Mouse (Mus musculus) lung, embryonic 14.5 days (tissue): ENCODE measurements at regions not wholly inside any gene's neighbourhood (a gene's known extent, or its start where the extent isn't known, plus 50 kb on each side); places are given as distances from the start of the nearest gene placed in this dataset.

Experiments used
- ATAC-seq: fragments of 200-750 bp; cut with Nextera tagmentation; 2 replicates; pipeline ENCODE4 v1.8.0; 2017; ENCODE audit warnings: mild to moderate bottlenecking, moderate TSS enrichment, moderate library complexity; ENCODE audit not compliant: insufficient read depth
- DNase-seq: peaks from one replicate; pipeline ENCODE4 v3.0.0-alpha.2; 2015
- H3K27ac ChIP-seq: fragments of 300-500 bp; sonication (generic); 2 replicates; pipeline ENCODE4 v1.5.1; 2014; ENCODE audit warnings: low read depth, mild to moderate bottlenecking, moderate library complexity
- H3K27me3 ChIP-seq: fragments of 300-500 bp; sonication (generic); 2 replicates; pipeline ENCODE4 v1.6.1; 2014; ENCODE audit warnings: low read length, control low read depth; ENCODE audit not compliant: insufficient read depth
- H3K36me3 ChIP-seq: fragments of 300-500 bp; sonication (generic); 2 replicates; pipeline ENCODE4 v1.6.1; 2014; ENCODE audit warnings: control low read depth; ENCODE audit not compliant: insufficient read depth
- H3K4me1 ChIP-seq: fragments of 300-500 bp; sonication (generic); 2 replicates; pipeline ENCODE4 v1.6.1; 2014; ENCODE audit warnings: antibody characterized with exemption, control low read depth; ENCODE audit not compliant: insufficient read depth
- H3K4me2 ChIP-seq: fragments of 300-500 bp; sonication (generic); 2 replicates; pipeline ENCODE4 v1.6.1; 2014; ENCODE audit warnings: mild to moderate bottlenecking
- H3K4me3 ChIP-seq: fragments of 300-500 bp; sonication (generic); 2 replicates; pipeline ENCODE4 v1.5.1; 2014; ENCODE audit warnings: low read depth, low read length
- H3K9ac ChIP-seq: fragments of 300-500 bp; sonication (generic); 2 replicates; pipeline ENCODE4 v1.6.1; 2014
- H3K9me3 ChIP-seq: fragments of 300-500 bp; sonication (generic); 2 replicates; pipeline ENCODE4 v1.6.1; 2016; ENCODE audit warnings: low read depth, low read length, control low read depth
- CTCF ChIP-seq: IDR thresholded peaks from 2 replicates; pipeline ENCODE4 v1.5.1; 2016; ENCODE audit warnings: antibody characterized with exemption, low read depth
- WGBS: fragments of 180-500 bp; shearing (Covaris S2); extraction: QIAGEN DNeasy Blood & Tissue Kit; methylation state at CpG from one replicate; pipeline ENCODE4 v1.1.7; 2014; 5-methylcytosine and 5-hydroxymethylcytosine counted together

- 74% methylated on average over 2 of the region's 2 CpGs for WGBS
Observed at GRCm38 (mm10) chr16:92943901-92944300, 118.0 kb upstream of the Runx1 start.

GRCm38 (mm10) chr16:92939618-92940017 is 113.7 kb upstream of the Runx1 start:
- H3K9me3 ChIP-seq, result no peaks in the 10 kb centered on the region
- H3K27ac ChIP-seq, result no peak overlapping the region
- H3K4me3 ChIP-seq, result no peak overlapping the region
- DNase-seq (peak; percentile 51), ATAC-seq (0 out of 2 replicates have a peak, but pooled peaks have one; percentile 60)
- peak overlapping the region; percentile 18; the same call in 1 of the 2 replicates for H3K4me2 ChIP-seq
- no peak overlapping the region for H3K9ac ChIP-seq
- no peaks in the 10 kb centered on the region for H3K36me3 ChIP-seq
- H3K27me3 ChIP-seq, result no peaks in the 10 kb centered on the region
- no peak for TF ChIP-seq CTCF
- WGBS, result 23% methylated on average over 8 of the region's 8 CpGs
- 0 out of 2 replicates have a peak, but pooled peaks cover 5% of the 10 kb centered on the region for H3K4me1 ChIP-seq

More at GRCm38 (mm10) chr16:92943901-92944300, 118.0 kb upstream of the Runx1 start:
- Histone ChIP-seq H3K36me3 (no peaks in the 10 kb centered on the region), H3K9me3 (no peaks in the 10 kb centered on the region), H3K27me3 (no peaks in the 10 kb centered on the region), H3K4me2 (no peak overlapping the region), H3K9ac (no peak overlapping the region), H3K4me3 (no peak overlapping the region), H3K27ac (no peak overlapping the region), H3K4me1 (0 out of 2 replicates have a peak, but pooled peaks cover 5% of the 10 kb centered on the region)
- no peak for ATAC-seq
- DNase-seq, result no peak
- TF ChIP-seq CTCF, result no peak

GRCm38 (mm10) chr16:92935848-92936535 is 110.0 kb upstream of the Runx1 start:
- no peak overlapping the region for H3K27ac ChIP-seq
- H3K4me3 ChIP-seq, result no peak overlapping the region
- H3K9ac ChIP-seq, result no peak overlapping the region
- no peaks in the 10 kb centered on the region for H3K9me3 ChIP-seq
- TF ChIP-seq CTCF, result no peak
- H3K27me3 ChIP-seq, result no peaks in the 10 kb centered on the region
- no peak overlapping the region for H3K4me2 ChIP-seq
- no peak for DNase-seq
- H3K36me3 ChIP-seq, result no peaks in the 10 kb centered on the region
- no peak for ATAC-seq
- H3K4me1 ChIP-seq, result 0 out of 2 replicates have a peak, but pooled peaks cover 5% of the 10 kb centered on the region
- WGBS, result 71% methylated on average over 2 of the region's 2 CpGs

GRCm38 (mm10) chr16:92930103-92930502 is 104.2 kb upstream of the Runx1 start:
- TF ChIP-seq CTCF, result no peak
- no peaks in the 10 kb centered on the region for H3K27me3 ChIP-seq
- no peak overlapping the region for H3K27ac ChIP-seq
- H3K36me3 ChIP-seq, result no peaks in the 10 kb centered on the region
- ATAC-seq (no peak), DNase-seq (no peak)
- no peak overlapping the region for H3K4me2 ChIP-seq
- no peak overlapping the region for H3K4me3 ChIP-seq
- H3K9me3 ChIP-seq, result no peaks in the 10 kb centered on the region
- WGBS, result 74% methylated on average over 4 of the region's 4 CpGs
- no peak overlapping the region for H3K9ac ChIP-seq
- H3K4me1 ChIP-seq, result no peaks in the 10 kb centered on the region

GRCm38 (mm10) chr16:92928201-92928600 is 102.3 kb upstream of the Runx1 start:
- no peak overlapping the region for H3K27ac ChIP-seq
- no peaks in the 10 kb centered on the region for H3K4me1 ChIP-seq
- no peaks in the 10 kb centered on the region for H3K36me3 ChIP-seq
- ATAC-seq (no peak), DNase-seq (no peak)
- 38% methylated on average over 6 of the region's 7 CpGs for WGBS
- H3K4me2 ChIP-seq, result no peak overlapping the region
- H3K9ac ChIP-seq, result no peak overlapping the region
- H3K27me3 ChIP-seq, result no peaks in the 10 kb centered on the region
- no peak for TF ChIP-seq CTCF
- H3K4me3 ChIP-seq, result no peak overlapping the region
- H3K9me3 ChIP-seq, result no peaks in the 10 kb centered on the region

GRCm38 (mm10) chr16:92927662-92928061 is 101.7 kb upstream of the Runx1 start:
- H3K4me1 ChIP-seq, result no peaks in the 10 kb centered on the region

GRCm38 (mm10) chr16:92926853-92927252 is 100.9 kb upstream of the Runx1 start:
- H3K9ac ChIP-seq, result no peak overlapping the region
- H3K4me2 ChIP-seq, result no peak overlapping the region
- no peaks in the 10 kb centered on the region for H3K4me1 ChIP-seq
- no peaks in the 10 kb centered on the region for H3K9me3 ChIP-seq
- 73% methylated on average over 5 of the region's 5 CpGs for WGBS
- TF ChIP-seq CTCF, result no peak
- no peaks in the 10 kb centered on the region for H3K36me3 ChIP-seq
- no peak for DNase-seq
- no peak overlapping the region for H3K4me3 ChIP-seq
- no peaks in the 10 kb centered on the region for H3K27me3 ChIP-seq
- no peak overlapping the region for H3K27ac ChIP-seq
- no peak for ATAC-seq

More at GRCm38 (mm10) chr16:92927662-92928061, 101.7 kb upstream of the Runx1 start:
- no peaks in the 10 kb centered on the region for H3K9me3 ChIP-seq
- no peak overlapping the region for H3K4me2 ChIP-seq
- no peak for DNase-seq
- no peak overlapping the region for H3K4me3 ChIP-seq
- no peak overlapping the region for H3K9ac ChIP-seq
- no peak for ATAC-seq
- no peaks in the 10 kb centered on the region for H3K36me3 ChIP-seq
- no peak overlapping the region for H3K27ac ChIP-seq
- 19% methylated on average over 2 of the region's 2 CpGs for WGBS
- TF ChIP-seq CTCF, result no peak
- no peaks in the 10 kb centered on the region for H3K27me3 ChIP-seq
